ENCODE assay signal across 10 mouse cellular contexts in genomic region chr11:116814884-116815415, GRCm38 (mm10). TPM values are rescaled to one million over a fixed set of nuclear protein-coding genes. Genes with fewer than 3 reads are reported as not detected.
DNase-seq lines count a peak whose midpoint lies in the region; ATAC-seq and TF ChIP-seq lines count a peak whose summit lies in the region.
"Had no signal": no experiment of that assay in that cellular context is flagged by ENCODE, and none has a peak within 500 bp of the region (broad histone marks: within the 10 kb centered on the region; RNA-seq: fewer than 3 reads in every experiment).

No protein-coding gene starts in this region.

- H3K27me3 ChIP-seq in kidney, adult 2 months (replicated peaks; ENCODE audit: control insufficient read depth, insufficient read depth, low read length), result no peaks in the 10 kb centered on the region
- no peaks in the 10 kb centered on the region for H3K27me3 ChIP-seq in hindbrain, embryonic 12.5 days
- no peaks in the 10 kb centered on the region for H3K27me3 ChIP-seq in midbrain, embryonic 15.5 days (replicated peaks)

- TF ChIP-seq POLR2A in kidney, adult 2 months (IDR thresholded peaks at IDR 0.05; ENCODE audit: low read depth, low read length), result no peak
- no peak for TF ChIP-seq POLR2A in cortical plate, adult 2 months (IDR thresholded peaks at IDR 0.05; ENCODE audit: extremely low read depth, insufficient read depth, low read length)

- H3K4me3 ChIP-seq in kidney, adult 2 months (ENCODE audit: insufficient read depth, low read depth, low read length), result no peak overlapping the region
- H3K4me3 ChIP-seq in cortical plate, adult 2 months (ENCODE audit: insufficient read depth, low read length), result no peak overlapping the region
- H3K4me3 ChIP-seq in hindbrain, embryonic 12.5 days, result peak overlapping the region; percentile 6; the same call in 1 of the 2 replicates
- H3K4me3 ChIP-seq in midbrain, embryonic 15.5 days, result no peak overlapping the region

- H3K9ac ChIP-seq in hindbrain, embryonic 12.5 days, result peak overlapping the region; percentile 38; the same call in 1 of the 2 replicates
- no peak overlapping the region; the same call in 1 of the 2 replicates for H3K9ac ChIP-seq in midbrain, embryonic 15.5 days

- no peak for DNase-seq in kidney, adult 2 months
- DNase-seq in kidney, postnatal 36 days, result no peak
- DNase-seq in frontal cortex, postnatal 25 days (ENCODE audit: low spot score in 2 of 2), result no peak
- DNase-seq in retina, embryonic 14.5 days (ENCODE audit: low spot score), result no peak
- DNase-seq in layer of hippocampus, postnatal 14 days (ENCODE audit: low spot score in 2 of 2), result no peak
- DNase-seq: cerebellum, adult 2 months had no signal

- no peaks in the 10 kb centered on the region for H3K36me3 ChIP-seq in kidney, adult 2 months (ENCODE audit: control insufficient read depth, insufficient read depth, low read length)
- H3K36me3 ChIP-seq in hindbrain, embryonic 12.5 days, result no peaks in the 10 kb centered on the region
- no peaks in the 10 kb centered on the region for H3K36me3 ChIP-seq in midbrain, embryonic 15.5 days (replicated peaks)
- H3K36me3 ChIP-seq: G1E had no signal

- ATAC-seq in hindbrain, embryonic 12.5 days (ENCODE audit: low FRiP score), result no peak
- ATAC-seq in midbrain, embryonic 15.5 days (replicated peaks), result no peak

- no peak for TF ChIP-seq CTCF in kidney, adult 2 months (conservative IDR thresholded peaks at IDR 0.05; ENCODE audit: insufficient read depth, insufficient read length, low read depth, low read length)
- TF ChIP-seq CTCF in cortical plate, adult 2 months (IDR thresholded peaks at IDR 0.05; ENCODE audit: extremely low read depth, insufficient read depth, low read length), result no peak

- H3K4me1 ChIP-seq in kidney, adult 2 months (ENCODE audit: control insufficient read depth, insufficient read depth, low read length), result 0 out of 2 replicates have a peak, but pooled peaks cover 6% of the 10 kb centered on the region
- H3K4me1 ChIP-seq in cortical plate, adult 2 months (ENCODE audit: control insufficient read depth, insufficient read depth, low read length), result peaks cover 3% of the 10 kb centered on the region; the same call in 1 of the 2 replicates
- peaks cover 82% of the 10 kb centered on the region for H3K4me1 ChIP-seq in hindbrain, embryonic 12.5 days
- H3K4me1 ChIP-seq in midbrain, embryonic 15.5 days, result peaks cover 52% of the 10 kb centered on the region

- peak overlapping the region; percentile 62 for H3K27ac ChIP-seq in kidney, adult 2 months (ENCODE audit: insufficient read depth, low read depth, low read length)
- peak overlapping the region; percentile 22; the same call in 1 of the 2 replicates for H3K27ac ChIP-seq in cortical plate, adult 2 months (ENCODE audit: insufficient read depth, low read length)
- peak overlapping the region; percentile 98 for H3K27ac ChIP-seq in hindbrain, embryonic 12.5 days
- H3K27ac ChIP-seq in midbrain, embryonic 15.5 days, result peak overlapping the region; percentile 98

- peak overlapping the region; percentile 15 for H3K4me2 ChIP-seq in hindbrain, embryonic 12.5 days (replicated peaks)
- H3K4me2 ChIP-seq in midbrain, embryonic 15.5 days, result peak overlapping the region; percentile 9; the same call in 1 of the 2 replicates

- H3K9me3 ChIP-seq in hindbrain, embryonic 12.5 days (replicated peaks), result no peaks in the 10 kb centered on the region
- no peaks in the 10 kb centered on the region for H3K9me3 ChIP-seq in midbrain, embryonic 15.5 days
- H3K9me3 ChIP-seq: G1E had no signal

- WGBS in kidney, adult 2 months, result 56% methylated on average over 7 of the region's 7 CpGs
- 13% methylated on average over 7 of the region's 7 CpGs for WGBS in hindbrain, embryonic 12.5 days
- 22% methylated on average over 7 of the region's 7 CpGs for WGBS in midbrain, embryonic 15.5 days

RNA-seq across cellular contexts. Expression of gene Mxra7, which starts 12.9 kb away (rescaled TPM):
- 11.3 TPM in 2 replicates for polyA plus RNA-seq in kidney, adult 2 months (2012; rRNA removed)
- polyA plus RNA-seq in cortical plate, adult 2 months (2012; rRNA removed), result 17.5 and 17.8 TPM in 2 replicates
- 95.0 and 105 TPM in 2 replicates for polyA plus RNA-seq in hindbrain, embryonic 12.5 days (2016; fragmentation: Nextera tagmentation; extraction: Ambion mirVana)
- polyA plus RNA-seq in midbrain, embryonic 15.5 days (2015; fragmentation: Nextera tagmentation; extraction: Ambion mirVana), result 25.1 and 26.9 TPM in 2 replicates
- total RNA-seq in layer of hippocampus, postnatal 14 days (2021), result 10 to 100 TPM; 22.2 to 22.8 TPM
- total RNA-seq: G1E had no signal
- polyA plus RNA-seq: G1E had no signal

RNA-seq across cellular contexts. Expression of gene Mettl23, which starts 28.1 kb away (rescaled TPM):
- polyA plus RNA-seq in kidney, adult 2 months (2012; rRNA removed), result 26.8 and 32.8 TPM in 2 replicates
- 32.7 and 33.3 TPM in 2 replicates for polyA plus RNA-seq in cortical plate, adult 2 months (2012; rRNA removed)
- 56.1 and 64.9 TPM in 2 replicates for polyA plus RNA-seq in hindbrain, embryonic 12.5 days (2016; fragmentation: Nextera tagmentation; extraction: Ambion mirVana)
- polyA plus RNA-seq in midbrain, embryonic 15.5 days (2015; fragmentation: Nextera tagmentation; extraction: Ambion mirVana), result 63.9 and 64.6 TPM in 2 replicates
- total RNA-seq in layer of hippocampus, postnatal 14 days (2021), result 10 to 100 TPM; 27.3 to 30.0 TPM

RNA-seq across cellular contexts. Expression of gene Jmjd6, which starts 28.3 kb away (rescaled TPM):
- 19.6 and 20.9 TPM in 2 replicates for polyA plus RNA-seq in kidney, adult 2 months (2012; rRNA removed)
- polyA plus RNA-seq in cortical plate, adult 2 months (2012; rRNA removed), result 23.6 and 24.3 TPM in 2 replicates
- 82.3 and 82.9 TPM in 2 replicates for polyA plus RNA-seq in hindbrain, embryonic 12.5 days (2016; fragmentation: Nextera tagmentation; extraction: Ambion mirVana)
- polyA plus RNA-seq in midbrain, embryonic 15.5 days (2015; fragmentation: Nextera tagmentation; extraction: Ambion mirVana), result 73.8 and 75.1 TPM in 2 replicates
- total RNA-seq in layer of hippocampus, postnatal 14 days (2021), result 10 to 100 TPM; 28.8 to 29.3 TPM

RNA-seq across cellular contexts. Expression of gene Mfsd11, which starts 37.3 kb away (rescaled TPM):
- polyA plus RNA-seq in kidney, adult 2 months (2012; rRNA removed), result 44.9 and 48.5 TPM in 2 replicates
- polyA plus RNA-seq in cortical plate, adult 2 months (2012; rRNA removed), result 34.8 and 39.8 TPM in 2 replicates
- 43.3 and 47.6 TPM in 2 replicates for polyA plus RNA-seq in hindbrain, embryonic 12.5 days (2016; fragmentation: Nextera tagmentation; extraction: Ambion mirVana)
- polyA plus RNA-seq in midbrain, embryonic 15.5 days (2015; fragmentation: Nextera tagmentation; extraction: Ambion mirVana), result 51.5 and 51.8 TPM in 2 replicates
- 10 to 100 TPM; 38.5 to 48.9 TPM for total RNA-seq in layer of hippocampus, postnatal 14 days (2021)

RNA-seq across cellular contexts. Expression of gene Srsf2, which starts 37.9 kb away (rescaled TPM):
- 214 and 336 TPM in 2 replicates for polyA plus RNA-seq in kidney, adult 2 months (2012; rRNA removed)
- polyA plus RNA-seq in cortical plate, adult 2 months (2012; rRNA removed), result 275 and 286 TPM in 2 replicates
- 822 and 828 TPM in 2 replicates for polyA plus RNA-seq in hindbrain, embryonic 12.5 days (2016; fragmentation: Nextera tagmentation; extraction: Ambion mirVana)
- polyA plus RNA-seq in midbrain, embryonic 15.5 days (2015; fragmentation: Nextera tagmentation; extraction: Ambion mirVana), result 535 and 551 TPM in 2 replicates
- 100 to 1,000 TPM; 171 to 184 TPM for total RNA-seq in layer of hippocampus, postnatal 14 days (2021)

Comparison
In these comparisons a context has a peak if more than half of its experiments do, and no peak if none do; other contexts are left out.
1. H3K27ac ChIP-seq: peak in every context shown above with its lines; median percentile 98 in hindbrain, embryonic 12.5 days; 98 in midbrain, embryonic 15.5 days; 62 in kidney, adult 2 months; 22 in cortical plate, adult 2 months.